Mouse (Mus musculus) lung, postnatal 0 days (tissue): ENCODE results near the gene Olfr316.
"Not testable (repeated sequence)": the region's sequence is repeated elsewhere in the genome, so short reads cannot be mapped to it uniquely, and the experiment has no call there.

Source experiments
- CTCF ChIP-seq: IDR thresholded peaks from 2 replicates; pipeline ENCODE4 v1.5.1; 2016; ENCODE audit warnings: antibody characterized with exemption, mild to moderate bottlenecking
- EP300 ChIP-seq: IDR thresholded peaks from 2 replicates; pipeline ENCODE4 v1.6.1; 2016; ENCODE audit warnings: antibody characterized with exemption, mild to moderate bottlenecking, control low read depth

GRCm38 (mm10) chr11:58717723-58718122 lies 34.8 kb upstream of the Olfr316 start:
- not testable (repeated sequence) for TF ChIP-seq CTCF, EP300
